Mouse (Mus musculus): ENCODE data around the gene Ptpra.

The Ptpra gene

GRCm38 (mm10) chr2:130454748-130455370 is 4.8 kb downstream of the Ptpra start:
- no peak for DNase-seq (ENCODE audit: low read depth, low spot score)
- no peaks in the 10 kb centered on the region; the same call in 1 of the 2 replicates for H3K36me3 ChIP-seq (ENCODE audit: control insufficient read depth, insufficient read depth, low read length, poor library complexity, severe bottlenecking)
- H3K27me3 ChIP-seq (ENCODE audit: control insufficient read depth, insufficient read depth, low read length, poor library complexity, severe bottlenecking): no peaks in the 10 kb centered on the region

GRCm38 (mm10) chr2:130457871-130458270 is 7.8 kb downstream of the Ptpra start:
- Histone ChIP-seq H3K27me3 (ENCODE audit: control insufficient read depth, insufficient read depth, low read length, poor library complexity, severe bottlenecking) (no peaks in the 10 kb centered on the region), H3K36me3 (ENCODE audit: control insufficient read depth, insufficient read depth, low read length, poor library complexity, severe bottlenecking) (no peaks in the 10 kb centered on the region; the same call in 1 of the 2 replicates)
- no peak for DNase-seq (ENCODE audit: low read depth, low spot score)

DNA sequence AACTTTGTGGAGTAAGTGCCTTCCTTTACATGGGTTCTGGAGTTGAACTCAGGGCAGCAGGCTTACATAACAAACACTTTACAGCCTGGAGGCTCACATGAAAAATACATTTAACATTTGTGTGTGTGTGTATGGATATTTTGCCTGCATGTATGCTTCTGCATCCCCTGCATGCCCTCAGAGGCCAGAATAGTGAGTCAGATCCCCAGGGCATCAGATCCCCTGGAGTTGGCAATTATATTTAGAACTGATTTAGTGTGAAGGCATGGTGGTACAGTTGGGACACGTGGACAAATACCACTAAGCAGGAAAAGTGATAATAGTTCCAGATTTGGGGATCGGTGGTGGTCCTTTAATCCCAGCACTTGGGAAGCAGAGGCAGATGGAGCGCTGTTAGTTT is 9.5 kb downstream of the Ptpra start:
- H3K27me3 ChIP-seq (ENCODE audit: control insufficient read depth, insufficient read depth, low read length, poor library complexity, severe bottlenecking): no peaks in the 10 kb centered on the region
- no peak for DNase-seq (ENCODE audit: low read depth, low spot score)
- no peaks in the 10 kb centered on the region for H3K36me3 ChIP-seq (ENCODE audit: control insufficient read depth, insufficient read depth, low read length, poor library complexity, severe bottlenecking)

DNA sequence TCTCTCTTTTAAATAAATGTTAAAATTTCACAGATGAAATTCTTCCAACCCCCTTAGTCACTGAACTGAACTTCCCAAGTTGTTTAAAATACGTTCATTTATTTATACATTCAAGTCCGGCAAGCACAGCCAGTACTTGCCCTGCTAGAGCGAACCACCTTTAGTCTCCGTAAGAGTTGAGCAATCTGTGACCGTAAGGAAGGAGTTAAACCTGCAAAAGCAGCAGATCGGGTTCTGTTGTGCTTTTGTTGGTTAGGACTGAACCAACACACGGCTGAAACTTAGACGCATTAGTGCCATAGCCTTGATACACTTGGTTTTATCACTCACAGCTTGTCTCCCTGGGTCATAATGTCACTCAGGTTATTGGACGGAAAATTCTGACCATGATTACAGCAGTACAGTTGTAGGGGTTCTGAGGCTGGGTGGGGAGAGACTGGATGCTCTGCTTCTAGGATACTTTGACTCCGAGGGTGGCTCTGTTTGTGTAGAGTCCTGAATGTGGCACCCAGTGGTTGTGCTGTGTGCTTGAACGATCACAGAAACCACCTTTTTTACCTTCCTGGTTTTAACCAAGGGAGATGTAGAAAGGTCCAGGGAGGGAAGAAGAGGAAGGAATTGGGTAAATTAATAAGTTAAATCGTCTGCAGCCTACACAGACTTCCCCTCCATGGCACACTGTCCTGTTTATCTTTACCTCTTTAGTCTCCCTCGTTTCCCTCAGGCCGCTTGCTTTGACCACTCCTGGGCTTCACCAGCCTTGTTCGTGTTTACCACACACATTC is 11.4 kb downstream of the Ptpra start:
- no peaks in the 10 kb centered on the region for H3K27me3 ChIP-seq (ENCODE audit: control insufficient read depth, insufficient read depth, low read length, poor library complexity, severe bottlenecking)
- DNase-seq (ENCODE audit: low read depth, low spot score): no peak
- H3K36me3 ChIP-seq (ENCODE audit: control insufficient read depth, insufficient read depth, low read length, poor library complexity, severe bottlenecking): no peaks in the 10 kb centered on the region

- H3K27me3 ChIP-seq (ENCODE audit: control insufficient read depth, insufficient read depth, low read length, poor library complexity, severe bottlenecking): no peaks in the 10 kb centered on the region
- DNase-seq (ENCODE audit: low read depth, low spot score): no peak
- H3K36me3 ChIP-seq (ENCODE audit: control insufficient read depth, insufficient read depth, low read length, poor library complexity, severe bottlenecking): no peaks in the 10 kb centered on the region
These were observed 16.4 kb downstream of the Ptpra start for GRCm38 (mm10) chr2:130466438-130466837.

GRCm38 (mm10) chr2:130469366-130469765 is 19.3 kb downstream of the Ptpra start:
- Histone ChIP-seq H3K36me3 (ENCODE audit: control insufficient read depth, insufficient read depth, low read length, poor library complexity, severe bottlenecking) (no peaks in the 10 kb centered on the region), H3K27me3 (ENCODE audit: control insufficient read depth, insufficient read depth, low read length, poor library complexity, severe bottlenecking) (no peaks in the 10 kb centered on the region)
- no peak for DNase-seq (ENCODE audit: low read depth, low spot score)

GRCm38 (mm10) chr2:130469935-130470334 is 19.9 kb downstream of the Ptpra start:
- Histone ChIP-seq H3K36me3 (ENCODE audit: control insufficient read depth, insufficient read depth, low read length, poor library complexity, severe bottlenecking) (no peaks in the 10 kb centered on the region), H3K27me3 (ENCODE audit: control insufficient read depth, insufficient read depth, low read length, poor library complexity, severe bottlenecking) (no peaks in the 10 kb centered on the region)
- DNase-seq (ENCODE audit: low read depth, low spot score): no peak

DNA sequence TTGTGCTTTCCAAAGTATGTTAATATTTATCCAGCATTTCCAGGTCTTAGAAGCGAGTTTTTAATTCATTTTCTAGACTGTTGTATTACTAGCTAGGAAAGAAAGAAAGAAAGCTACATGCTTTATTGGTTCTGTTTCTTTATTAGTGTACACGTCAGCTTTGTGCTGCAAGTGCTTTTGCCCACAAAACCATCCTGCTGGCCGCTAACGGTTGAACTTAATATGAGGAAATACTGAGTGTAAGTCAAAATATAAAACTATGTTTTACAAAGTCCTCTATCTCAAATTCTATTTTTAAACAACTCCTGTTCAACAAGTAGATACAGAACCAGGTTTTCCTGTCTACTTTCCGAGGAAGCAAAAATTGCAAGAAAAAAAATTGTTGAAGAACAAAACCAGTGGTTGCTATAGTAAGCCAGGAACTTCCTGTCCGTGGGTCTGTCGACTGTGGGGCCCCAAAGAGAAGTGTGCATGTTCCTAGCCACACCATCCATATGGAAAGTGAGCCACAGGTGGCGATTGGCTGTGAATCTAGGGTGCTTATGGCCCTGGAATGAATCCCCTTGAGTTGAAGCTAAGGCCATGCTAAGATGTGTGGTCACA is 22.9 kb downstream of the Ptpra start:
- Histone ChIP-seq H3K27me3 (ENCODE audit: control insufficient read depth, insufficient read depth, low read length, poor library complexity, severe bottlenecking) (no peaks in the 10 kb centered on the region), H3K36me3 (ENCODE audit: control insufficient read depth, insufficient read depth, low read length, poor library complexity, severe bottlenecking) (no peaks in the 10 kb centered on the region)
- DNase-seq (ENCODE audit: low read depth, low spot score): no peak

GRCm38 (mm10) chr2:130475764-130476163 is 25.7 kb downstream of the Ptpra start:
- no peaks in the 10 kb centered on the region for H3K27me3 ChIP-seq (ENCODE audit: control insufficient read depth, insufficient read depth, low read length, poor library complexity, severe bottlenecking)
- H3K36me3 ChIP-seq (ENCODE audit: control insufficient read depth, insufficient read depth, low read length, poor library complexity, severe bottlenecking): no peaks in the 10 kb centered on the region
- DNase-seq (ENCODE audit: low read depth, low spot score): no peak

DNA sequence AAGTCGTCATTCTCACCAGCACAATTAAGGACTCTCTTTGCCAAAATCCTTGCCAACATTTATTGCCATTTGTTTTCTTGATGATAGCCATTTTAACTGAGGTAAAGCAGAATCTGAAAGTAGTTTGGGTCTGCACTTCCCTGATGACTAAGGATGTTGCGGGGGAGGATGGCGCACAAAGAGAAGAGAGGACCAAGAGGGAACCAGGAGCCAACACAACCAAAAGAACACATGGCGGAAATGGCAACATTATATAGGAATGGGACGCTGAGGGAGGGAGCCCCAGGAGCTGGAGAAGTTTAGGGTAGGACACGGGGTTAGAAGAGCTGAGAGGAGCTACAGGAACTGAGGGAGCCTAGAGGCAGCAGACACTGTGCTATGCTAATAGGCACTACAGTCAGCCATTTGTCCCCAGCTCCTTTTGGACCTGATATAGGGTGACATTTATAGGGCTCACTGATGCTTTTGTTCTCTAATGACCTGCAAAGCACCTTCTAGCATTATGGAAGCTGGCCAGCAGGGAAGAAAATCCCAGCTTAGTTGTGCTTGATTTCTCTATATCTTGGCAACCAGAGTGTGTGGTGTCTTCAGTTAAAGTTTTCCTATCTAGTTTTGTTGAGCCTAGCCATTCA is 26.7 kb downstream of the Ptpra start:
- Histone ChIP-seq H3K27me3 (ENCODE audit: control insufficient read depth, insufficient read depth, low read length, poor library complexity, severe bottlenecking) (no peaks in the 10 kb centered on the region), H3K36me3 (ENCODE audit: control insufficient read depth, insufficient read depth, low read length, poor library complexity, severe bottlenecking) (no peaks in the 10 kb centered on the region)
- DNase-seq (ENCODE audit: low read depth, low spot score): no peak

DNA sequence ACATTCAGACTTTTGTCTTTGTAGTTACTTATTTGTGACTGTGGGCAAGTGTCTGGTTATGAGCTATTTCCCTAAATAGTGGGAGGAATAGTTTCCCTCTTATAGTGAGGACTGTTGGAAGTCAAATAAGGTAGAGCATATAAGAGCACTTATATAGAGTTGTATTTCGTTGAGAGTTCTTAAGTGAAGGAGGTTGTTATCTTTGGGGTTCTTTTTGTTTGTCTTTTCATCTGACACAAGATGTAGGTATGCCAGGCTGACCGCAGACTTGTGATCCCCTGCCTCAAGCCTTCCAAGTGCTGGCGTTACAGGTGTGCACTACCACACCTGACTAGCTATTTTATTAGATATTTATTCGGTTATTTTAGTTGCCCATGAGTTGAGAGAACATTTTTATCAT is 32.1 kb downstream of the Ptpra start:
- no peak for DNase-seq (ENCODE audit: low read depth, low spot score)
- H3K36me3 ChIP-seq (ENCODE audit: control insufficient read depth, insufficient read depth, low read length, poor library complexity, severe bottlenecking): no peaks in the 10 kb centered on the region
- no peaks in the 10 kb centered on the region for H3K27me3 ChIP-seq (ENCODE audit: control insufficient read depth, insufficient read depth, low read length, poor library complexity, severe bottlenecking)

DNA sequence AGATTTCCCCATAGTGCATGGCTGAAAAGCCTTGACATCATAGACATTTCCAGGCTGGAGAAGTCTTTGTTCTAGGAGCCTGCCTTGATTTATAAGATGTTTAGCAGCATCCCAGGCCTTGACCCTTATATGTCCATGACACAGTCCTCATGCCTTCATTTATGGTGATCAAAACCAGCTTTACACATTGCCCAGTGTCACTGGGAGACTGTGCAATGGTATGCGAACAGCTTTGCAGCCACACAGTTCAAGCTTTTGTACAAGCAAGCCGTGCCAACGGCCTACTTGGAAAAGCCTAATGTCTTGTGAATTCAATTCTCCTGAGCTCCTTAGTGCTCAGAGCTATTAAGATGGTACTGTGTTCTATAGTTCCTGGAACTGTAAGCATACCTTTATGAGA is 32.6 kb downstream of the Ptpra start:
- no peaks in the 10 kb centered on the region for H3K36me3 ChIP-seq (ENCODE audit: control insufficient read depth, insufficient read depth, low read length, poor library complexity, severe bottlenecking)
- DNase-seq (ENCODE audit: low read depth, low spot score): no peak
- no peaks in the 10 kb centered on the region for H3K27me3 ChIP-seq (ENCODE audit: control insufficient read depth, insufficient read depth, low read length, poor library complexity, severe bottlenecking)

GRCm38 (mm10) chr2:130484206-130484605 is 34.1 kb downstream of the Ptpra start:
- no peak for DNase-seq (ENCODE audit: low read depth, low spot score)
- H3K36me3 ChIP-seq (ENCODE audit: control insufficient read depth, insufficient read depth, low read length, poor library complexity, severe bottlenecking): no peaks in the 10 kb centered on the region
- H3K27me3 ChIP-seq (ENCODE audit: control insufficient read depth, insufficient read depth, low read length, poor library complexity, severe bottlenecking): no peaks in the 10 kb centered on the region

DNA sequence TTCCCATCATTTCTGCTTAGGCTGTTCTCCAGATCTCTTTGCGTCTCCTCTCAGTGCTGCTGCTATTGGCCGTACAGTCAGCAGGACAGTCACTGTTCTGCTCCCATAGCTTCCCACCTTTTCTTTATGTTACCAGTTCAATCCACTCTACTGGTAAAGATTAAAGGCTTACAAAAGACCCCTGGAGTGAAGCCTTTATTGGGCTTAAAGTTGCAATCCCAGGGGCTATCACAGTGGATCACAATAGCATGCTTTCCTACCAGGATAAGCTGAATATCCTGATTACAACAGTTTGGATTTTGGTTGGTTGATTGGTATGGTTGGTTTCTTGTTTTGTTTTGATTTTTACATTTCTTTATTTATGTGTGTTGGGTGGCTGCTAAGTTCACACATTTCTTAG is 37.9 kb downstream of the Ptpra start:
- no peak for DNase-seq (ENCODE audit: low read depth, low spot score)
- no peaks in the 10 kb centered on the region for H3K36me3 ChIP-seq (ENCODE audit: control insufficient read depth, insufficient read depth, low read length, poor library complexity, severe bottlenecking)
- H3K27me3 ChIP-seq (ENCODE audit: control insufficient read depth, insufficient read depth, low read length, poor library complexity, severe bottlenecking): no peaks in the 10 kb centered on the region

GRCm38 (mm10) chr2:130488600-130488999 is 38.5 kb downstream of the Ptpra start:
- H3K27me3 ChIP-seq (ENCODE audit: control insufficient read depth, insufficient read depth, low read length, poor library complexity, severe bottlenecking): no peaks in the 10 kb centered on the region
- no peaks in the 10 kb centered on the region for H3K36me3 ChIP-seq (ENCODE audit: control insufficient read depth, insufficient read depth, low read length, poor library complexity, severe bottlenecking)
- DNase-seq (ENCODE audit: low read depth, low spot score): no peak

Measured in splenic B cell, adult 2 months (primary cell).